Mouse (Mus musculus): Measurements from ENCODE around the gene Ror1. TPM values are rescaled to one million over a fixed set of nuclear protein-coding genes. Genes with fewer than 3 reads are reported as not detected.

The Ror1 gene
- polyA plus RNA-seq, 1 experiment from 2014 or later, result 6.4 TPM

GRCm38 (mm10) chr4:100104241-100104640, 8.7 kb downstream of the Ror1 start:
- 80% methylated on average over 1 of the region's 1 CpGs for WGBS
- no peak for ATAC-seq (ENCODE audit: insufficient read depth, low FRiP score)
- H3K4me3 ChIP-seq (replicated peaks; ENCODE audit: low read length), result no peak overlapping the region
- H3K27ac ChIP-seq (ENCODE audit: low read length), result no peak overlapping the region
- H3K9ac ChIP-seq (ENCODE audit: low read length), result no peak overlapping the region
- no peaks in the 10 kb centered on the region for H3K9me3 ChIP-seq (replicated peaks; ENCODE audit: control insufficient read depth, low read length)
- no peak overlapping the region for H3K4me2 ChIP-seq (ENCODE audit: low read depth, low read length)
- H3K36me3 ChIP-seq (ENCODE audit: control insufficient read depth, insufficient read depth, low read length), result no peaks in the 10 kb centered on the region
- H3K4me1 ChIP-seq (ENCODE audit: control insufficient read depth, insufficient read depth, low read length), result peaks cover 18% of the 10 kb centered on the region
- no peaks in the 10 kb centered on the region for H3K27me3 ChIP-seq (ENCODE audit: control insufficient read depth, insufficient read depth, low read length)

GRCm38 (mm10) chr4:100107593-100107992, 12.0 kb downstream of the Ror1 start:
- no peaks in the 10 kb centered on the region for H3K27me3 ChIP-seq (ENCODE audit: control insufficient read depth, insufficient read depth, low read length)
- ATAC-seq (ENCODE audit: insufficient read depth, low FRiP score), result peak; percentile 47; the same call in 1 of the 2 replicates
- no peak overlapping the region for H3K4me2 ChIP-seq (ENCODE audit: low read depth, low read length)
- no peaks in the 10 kb centered on the region for H3K36me3 ChIP-seq (ENCODE audit: control insufficient read depth, insufficient read depth, low read length)
- H3K4me3 ChIP-seq (replicated peaks; ENCODE audit: low read length), result no peak overlapping the region
- peaks cover under 1% of the 10 kb centered on the region; the same call in 1 of the 2 replicates for H3K4me1 ChIP-seq (ENCODE audit: control insufficient read depth, insufficient read depth, low read length)
- no peak overlapping the region for H3K9ac ChIP-seq (ENCODE audit: low read length)
- WGBS, result 56% methylated on average over 9 of the region's 9 CpGs
- H3K27ac ChIP-seq (ENCODE audit: low read length), result no peak overlapping the region
- no peaks in the 10 kb centered on the region for H3K9me3 ChIP-seq (replicated peaks; ENCODE audit: control insufficient read depth, low read length)

- H3K4me2 ChIP-seq (ENCODE audit: low read depth, low read length), result no peak overlapping the region
- no peak overlapping the region for H3K27ac ChIP-seq (ENCODE audit: low read length)
- H3K4me1 ChIP-seq (ENCODE audit: control insufficient read depth, insufficient read depth, low read length), result no peaks in the 10 kb centered on the region
- H3K36me3 ChIP-seq (ENCODE audit: control insufficient read depth, insufficient read depth, low read length), result no peaks in the 10 kb centered on the region
- no peaks in the 10 kb centered on the region for H3K27me3 ChIP-seq (ENCODE audit: control insufficient read depth, insufficient read depth, low read length)
- no peak overlapping the region for H3K9ac ChIP-seq (ENCODE audit: low read length)
- 94% methylated on average over 4 of the region's 4 CpGs for WGBS
- no peak overlapping the region for H3K4me3 ChIP-seq (replicated peaks; ENCODE audit: low read length)
- ATAC-seq (ENCODE audit: insufficient read depth, low FRiP score), result no peak
- H3K9me3 ChIP-seq (replicated peaks; ENCODE audit: control insufficient read depth, low read length), result no peaks in the 10 kb centered on the region
These were observed 13.0 kb downstream of the Ror1 start for GRCm38 (mm10) chr4:100108551-100108950.

- Histone ChIP-seq H3K27ac (ENCODE audit: low read length) (no peak overlapping the region), H3K4me3 (replicated peaks; ENCODE audit: low read length) (no peak overlapping the region), H3K4me2 (ENCODE audit: low read depth, low read length) (no peak overlapping the region), H3K4me1 (ENCODE audit: control insufficient read depth, insufficient read depth, low read length) (no peaks in the 10 kb centered on the region), H3K27me3 (ENCODE audit: control insufficient read depth, insufficient read depth, low read length) (no peaks in the 10 kb centered on the region), H3K9me3 (replicated peaks; ENCODE audit: control insufficient read depth, low read length) (no peaks in the 10 kb centered on the region), H3K36me3 (ENCODE audit: control insufficient read depth, insufficient read depth, low read length) (no peaks in the 10 kb centered on the region), H3K9ac (ENCODE audit: low read length) (no peak overlapping the region)
- ATAC-seq (ENCODE audit: insufficient read depth, low FRiP score), result no peak
These were observed 18.6 kb downstream of the Ror1 start for GRCm38 (mm10) chr4:100114148-100114547.

GRCm38 (mm10) chr4:100116366-100116765, 20.8 kb downstream of the Ror1 start:
- no peaks in the 10 kb centered on the region for H3K4me1 ChIP-seq (ENCODE audit: control insufficient read depth, insufficient read depth, low read length)
- no peaks in the 10 kb centered on the region for H3K27me3 ChIP-seq (ENCODE audit: control insufficient read depth, insufficient read depth, low read length)
- H3K36me3 ChIP-seq (ENCODE audit: control insufficient read depth, insufficient read depth, low read length), result no peaks in the 10 kb centered on the region
- H3K27ac ChIP-seq (ENCODE audit: low read length), result no peak overlapping the region
- WGBS, result 86% methylated on average over 3 of the region's 3 CpGs
- no peaks in the 10 kb centered on the region for H3K9me3 ChIP-seq (replicated peaks; ENCODE audit: control insufficient read depth, low read length)
- no peak overlapping the region for H3K4me2 ChIP-seq (ENCODE audit: low read depth, low read length)
- H3K4me3 ChIP-seq (replicated peaks; ENCODE audit: low read length), result no peak overlapping the region
- no peak overlapping the region for H3K9ac ChIP-seq (ENCODE audit: low read length)
- no peak for ATAC-seq (ENCODE audit: insufficient read depth, low FRiP score)

GRCm38 (mm10) chr4:100118676-100119075, 23.1 kb downstream of the Ror1 start:
- ATAC-seq (ENCODE audit: insufficient read depth, low FRiP score), result no peak

GRCm38 (mm10) chr4:100119431-100119830, 23.8 kb downstream of the Ror1 start:
- 85% methylated on average over 1 of the region's 1 CpGs for WGBS
- H3K9me3 ChIP-seq (replicated peaks; ENCODE audit: control insufficient read depth, low read length), result no peaks in the 10 kb centered on the region
- H3K4me1 ChIP-seq (ENCODE audit: control insufficient read depth, insufficient read depth, low read length), result no peaks in the 10 kb centered on the region
- no peak overlapping the region for H3K27ac ChIP-seq (ENCODE audit: low read length)
- H3K27me3 ChIP-seq (ENCODE audit: control insufficient read depth, insufficient read depth, low read length), result no peaks in the 10 kb centered on the region
- no peak overlapping the region for H3K9ac ChIP-seq (ENCODE audit: low read length)
- no peak overlapping the region for H3K4me3 ChIP-seq (replicated peaks; ENCODE audit: low read length)
- no peak for ATAC-seq (ENCODE audit: insufficient read depth, low FRiP score)
- no peaks in the 10 kb centered on the region for H3K36me3 ChIP-seq (ENCODE audit: control insufficient read depth, insufficient read depth, low read length)
- no peak overlapping the region for H3K4me2 ChIP-seq (ENCODE audit: low read depth, low read length)

More at GRCm38 (mm10) chr4:100118676-100119075, 23.1 kb downstream of the Ror1 start:
- H3K27ac ChIP-seq (ENCODE audit: low read length), result no peak overlapping the region
- H3K4me2 ChIP-seq (ENCODE audit: low read depth, low read length), result no peak overlapping the region
- no peaks in the 10 kb centered on the region for H3K4me1 ChIP-seq (ENCODE audit: control insufficient read depth, insufficient read depth, low read length)
- no peaks in the 10 kb centered on the region for H3K27me3 ChIP-seq (ENCODE audit: control insufficient read depth, insufficient read depth, low read length)
- no peaks in the 10 kb centered on the region for H3K9me3 ChIP-seq (replicated peaks; ENCODE audit: control insufficient read depth, low read length)
- H3K36me3 ChIP-seq (ENCODE audit: control insufficient read depth, insufficient read depth, low read length), result no peaks in the 10 kb centered on the region
- H3K4me3 ChIP-seq (replicated peaks; ENCODE audit: low read length), result no peak overlapping the region
- H3K9ac ChIP-seq (ENCODE audit: low read length), result no peak overlapping the region
- WGBS, result 55% methylated on average over 4 of the region's 4 CpGs

GRCm38 (mm10) chr4:100120547-100120946, 25.0 kb downstream of the Ror1 start:
- H3K9ac ChIP-seq (ENCODE audit: low read length), result no peak overlapping the region
- H3K27ac ChIP-seq (ENCODE audit: low read length), result no peak overlapping the region
- H3K9me3 ChIP-seq (replicated peaks; ENCODE audit: control insufficient read depth, low read length), result no peaks in the 10 kb centered on the region
- no peaks in the 10 kb centered on the region for H3K4me1 ChIP-seq (ENCODE audit: control insufficient read depth, insufficient read depth, low read length)
- H3K4me3 ChIP-seq (replicated peaks; ENCODE audit: low read length), result no peak overlapping the region
- H3K36me3 ChIP-seq (ENCODE audit: control insufficient read depth, insufficient read depth, low read length), result no peaks in the 10 kb centered on the region
- WGBS, result 74% methylated on average over 5 of the region's 5 CpGs
- no peak for ATAC-seq (ENCODE audit: insufficient read depth, low FRiP score)
- H3K27me3 ChIP-seq (ENCODE audit: control insufficient read depth, insufficient read depth, low read length), result no peaks in the 10 kb centered on the region
- H3K4me2 ChIP-seq (ENCODE audit: low read depth, low read length), result no peak overlapping the region

GRCm38 (mm10) chr4:100122436-100122835, 26.8 kb downstream of the Ror1 start:
- H3K9me3 ChIP-seq (replicated peaks; ENCODE audit: control insufficient read depth, low read length), result no peaks in the 10 kb centered on the region
- no peak for ATAC-seq (ENCODE audit: insufficient read depth, low FRiP score)
- H3K4me3 ChIP-seq (replicated peaks; ENCODE audit: low read length), result no peak overlapping the region
- H3K36me3 ChIP-seq (ENCODE audit: control insufficient read depth, insufficient read depth, low read length), result no peaks in the 10 kb centered on the region
- H3K4me1 ChIP-seq (ENCODE audit: control insufficient read depth, insufficient read depth, low read length), result no peaks in the 10 kb centered on the region
- no peak overlapping the region for H3K4me2 ChIP-seq (ENCODE audit: low read depth, low read length)
- H3K27ac ChIP-seq (ENCODE audit: low read length), result no peak overlapping the region
- 92% methylated on average over 3 of the region's 3 CpGs for WGBS
- H3K27me3 ChIP-seq (ENCODE audit: control insufficient read depth, insufficient read depth, low read length), result no peaks in the 10 kb centered on the region
- H3K9ac ChIP-seq (ENCODE audit: low read length), result no peak overlapping the region

- H3K4me3 ChIP-seq (replicated peaks; ENCODE audit: low read length), result no peak overlapping the region
- H3K9me3 ChIP-seq (replicated peaks; ENCODE audit: control insufficient read depth, low read length), result no peaks in the 10 kb centered on the region
- WGBS, result 59% methylated on average over 3 of the region's 3 CpGs
- no peak overlapping the region for H3K27ac ChIP-seq (ENCODE audit: low read length)
- no peak overlapping the region for H3K4me2 ChIP-seq (ENCODE audit: low read depth, low read length)
- H3K27me3 ChIP-seq (ENCODE audit: control insufficient read depth, insufficient read depth, low read length), result no peaks in the 10 kb centered on the region
- no peak overlapping the region for H3K9ac ChIP-seq (ENCODE audit: low read length)
- no peaks in the 10 kb centered on the region for H3K4me1 ChIP-seq (ENCODE audit: control insufficient read depth, insufficient read depth, low read length)
- no peaks in the 10 kb centered on the region for H3K36me3 ChIP-seq (ENCODE audit: control insufficient read depth, insufficient read depth, low read length)
- ATAC-seq (ENCODE audit: insufficient read depth, low FRiP score), result no peak
These were observed 27.9 kb downstream of the Ror1 start for GRCm38 (mm10) chr4:100123519-100123918.

Measured in stomach, embryonic 16.5 days (tissue).